Mouse (Mus musculus): Measurements from ENCODE around the gene Fcrl6.

- TF ChIP-seq GATA1 (IDR thresholded peaks at IDR 0.05; ENCODE audit: borderline replicate concordance, low read length): no peak
- no peak for TF ChIP-seq FLI1 (IDR thresholded peaks at IDR 0.05; ENCODE audit: low read length)
Observed at GRCm38 (mm10) chr1:172616537-172617300, 14.4 kb upstream of the Fcrl6 start.

Data from megakaryocyte, embryonic 14.5 days (primary cell).